Mouse (Mus musculus) mesoderm, embryonic 11.5 days (tissue): ENCODE measurements at regions not wholly inside any gene's neighbourhood (a gene's known extent, or its start where the extent isn't known, plus 50 kb on each side); places are given as distances from the start of the nearest gene placed in this dataset.

Experiments used
- DNase-seq: peaks from one replicate; pipeline ENCODE4 v3.0.0-alpha.2; 2012; ENCODE audit warnings: low read depth, low spot score

DNA sequence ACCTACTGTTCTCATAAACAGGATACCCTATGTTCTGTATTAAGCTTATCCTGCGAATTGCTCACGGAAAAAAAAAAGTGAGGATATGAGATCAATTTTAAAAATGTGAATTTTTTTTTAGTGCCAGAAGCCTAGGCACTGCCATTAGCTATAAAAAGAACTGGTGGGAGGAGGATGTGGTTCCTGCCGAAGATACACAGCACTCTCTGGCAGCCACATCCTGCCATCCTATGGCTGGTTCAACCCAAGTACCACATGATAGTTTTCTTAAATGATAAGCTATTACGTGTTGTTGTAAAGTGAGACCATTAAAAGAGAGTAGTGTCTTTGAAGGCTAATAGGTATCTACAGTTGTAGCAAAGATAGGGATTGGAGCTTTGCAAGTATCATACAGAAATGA is 58.2 kb upstream of the Ppp3ca start:
- no peak for DNase-seq

DNA sequence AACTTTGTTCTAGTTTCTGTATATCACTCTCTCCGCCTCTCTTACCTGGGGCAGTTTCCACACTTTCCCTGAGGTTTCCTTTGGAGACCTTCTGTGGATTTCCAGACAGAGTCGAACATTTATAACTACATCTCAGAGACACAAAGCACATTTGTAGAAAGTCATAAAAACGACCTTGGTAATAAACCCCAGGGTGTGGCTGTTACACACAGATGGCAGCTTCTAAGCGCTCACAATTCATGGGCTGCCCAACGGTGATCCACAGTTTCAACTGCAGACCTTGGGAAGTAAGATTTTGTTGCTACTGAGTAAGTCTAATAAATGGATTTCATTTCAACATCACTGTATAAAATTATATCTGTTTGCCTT is 59.4 kb upstream of the Ppp3ca start:
- no peak for DNase-seq

DNA sequence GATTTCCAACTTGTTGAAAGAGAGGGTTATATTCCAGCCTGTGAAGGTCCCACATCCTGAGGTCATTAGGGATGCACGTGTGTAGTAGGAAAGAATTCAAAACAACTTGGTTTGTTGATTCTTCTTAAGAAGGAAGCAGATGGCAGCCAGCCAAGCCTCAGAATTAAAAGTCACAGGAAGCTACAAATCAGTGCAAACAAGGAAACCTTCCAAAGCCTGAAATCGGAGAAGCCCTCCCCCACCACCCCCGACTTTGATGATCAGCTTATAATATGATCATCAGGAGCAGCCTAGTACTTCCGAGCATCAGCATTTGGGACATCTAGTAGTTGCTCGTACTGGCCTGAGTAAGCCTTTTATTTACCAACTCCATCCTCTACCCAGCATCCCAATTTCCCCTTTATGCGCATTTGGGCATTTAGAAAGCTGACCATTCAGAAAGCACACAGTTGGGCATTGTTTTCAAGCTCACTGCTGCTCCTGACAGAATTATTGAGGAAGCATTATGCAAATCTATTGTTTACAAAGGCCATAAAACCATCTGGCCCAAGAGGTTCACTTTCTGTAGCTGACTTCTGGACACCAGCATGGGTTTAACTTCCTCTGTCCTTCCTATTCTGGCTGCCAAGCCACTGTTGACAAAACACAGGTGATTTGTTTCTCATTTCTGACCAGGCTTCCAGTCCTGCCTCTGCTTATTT is 59.9 kb upstream of the Ppp3ca start:
- DNase-seq: peak; percentile 63

DNA sequence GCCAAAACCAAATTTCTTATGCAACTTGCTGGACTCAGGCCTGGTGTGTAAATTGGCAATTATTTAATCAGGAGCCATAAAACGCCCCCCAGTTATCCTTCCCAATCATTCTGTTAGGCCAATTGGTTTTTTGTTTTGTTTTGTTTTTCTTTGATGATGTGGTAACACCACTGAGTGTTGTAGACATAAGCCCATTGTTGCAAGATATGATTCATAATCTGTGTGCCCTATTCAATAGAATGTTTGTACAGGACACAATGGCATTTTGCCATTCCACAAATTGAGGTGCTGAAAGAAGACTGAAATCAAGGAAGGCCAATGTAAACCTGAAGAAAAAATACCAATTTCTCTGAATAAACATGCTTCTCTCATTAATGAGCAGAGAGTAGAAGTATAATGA is 68.2 kb upstream of the Ppp3ca start:
- no peak for DNase-seq

DNA sequence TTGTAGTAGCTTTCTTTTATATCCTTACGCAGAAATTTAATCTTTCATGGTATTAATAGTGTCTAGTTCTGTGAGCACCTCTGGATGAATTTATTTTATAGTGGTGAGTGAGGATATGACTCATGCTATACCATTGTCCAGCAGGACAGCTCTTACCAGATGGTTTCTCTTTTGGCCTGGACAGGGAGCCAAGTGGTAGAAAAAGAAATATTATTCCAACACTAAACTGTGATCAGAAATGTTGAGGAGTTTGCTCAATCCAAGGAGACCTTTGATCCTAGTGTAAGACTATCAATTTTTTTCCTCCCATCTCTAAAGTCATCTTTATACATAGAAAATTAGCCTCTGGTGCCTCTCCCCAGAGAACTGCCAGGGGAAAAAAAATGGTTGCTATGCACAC is 86.0 kb upstream of the Ppp3ca start:
- DNase-seq: no peak

DNA sequence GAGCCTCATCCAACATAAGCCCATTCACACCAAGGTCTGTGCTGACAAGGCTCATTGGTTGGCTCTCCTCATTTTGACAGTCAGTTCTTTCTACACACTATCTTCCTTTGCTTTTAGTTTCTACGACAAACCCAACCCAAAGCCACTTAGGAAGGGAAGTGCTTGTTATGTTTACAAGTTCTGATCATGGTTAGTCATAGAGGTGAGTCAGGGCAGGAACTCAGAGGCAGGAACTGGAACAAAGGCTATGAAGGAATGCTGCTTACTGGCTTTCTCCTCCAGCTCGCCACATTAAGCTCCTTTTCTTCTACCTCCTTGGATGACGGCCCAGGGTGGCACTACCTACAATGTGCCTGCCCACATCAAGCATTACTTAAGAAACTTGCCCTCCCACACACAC is 91.9 kb upstream of the Ppp3ca start:
- DNase-seq: no peak

DNA sequence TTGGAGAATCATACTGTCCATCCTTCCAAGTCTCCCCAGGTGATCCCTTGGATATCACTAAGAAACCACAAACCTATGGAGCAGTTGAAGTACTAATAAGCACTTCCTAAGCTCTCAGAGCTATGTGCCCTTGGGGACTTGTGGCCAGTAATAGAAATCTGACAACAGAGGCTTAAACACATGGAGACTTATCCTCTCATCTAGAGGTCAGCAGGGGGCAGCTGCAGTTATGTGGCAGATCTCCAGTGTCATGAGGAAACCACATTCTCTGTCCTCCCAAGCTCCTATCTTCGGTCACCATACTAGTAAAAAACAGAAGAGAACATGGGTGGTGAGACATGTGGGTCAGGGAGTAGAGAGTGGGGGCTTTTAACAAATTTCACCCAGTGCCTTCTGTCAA is 99.4 kb upstream of the Ppp3ca start:
- DNase-seq: peak; percentile 8

DNA sequence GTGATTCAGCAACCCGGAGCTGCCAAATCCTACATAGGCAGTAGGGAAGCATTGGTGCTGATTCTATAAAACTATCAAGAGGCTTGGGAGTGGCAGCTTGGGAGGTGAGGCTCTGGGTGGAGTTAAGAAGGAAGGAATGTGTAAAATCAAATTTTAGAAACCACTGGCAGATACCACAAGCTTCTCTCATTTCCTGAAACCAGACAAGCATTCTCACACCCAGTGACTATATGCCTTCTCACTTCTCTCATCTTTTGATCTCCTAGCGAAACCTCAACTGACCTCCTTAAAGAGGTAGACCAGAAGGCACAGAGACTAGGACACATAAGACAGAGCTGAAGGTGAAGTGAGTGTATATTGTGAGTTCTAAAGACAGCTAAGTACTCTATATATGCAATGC is 113.4 kb upstream of the Ppp3ca start:
- DNase-seq: no peak

DNA sequence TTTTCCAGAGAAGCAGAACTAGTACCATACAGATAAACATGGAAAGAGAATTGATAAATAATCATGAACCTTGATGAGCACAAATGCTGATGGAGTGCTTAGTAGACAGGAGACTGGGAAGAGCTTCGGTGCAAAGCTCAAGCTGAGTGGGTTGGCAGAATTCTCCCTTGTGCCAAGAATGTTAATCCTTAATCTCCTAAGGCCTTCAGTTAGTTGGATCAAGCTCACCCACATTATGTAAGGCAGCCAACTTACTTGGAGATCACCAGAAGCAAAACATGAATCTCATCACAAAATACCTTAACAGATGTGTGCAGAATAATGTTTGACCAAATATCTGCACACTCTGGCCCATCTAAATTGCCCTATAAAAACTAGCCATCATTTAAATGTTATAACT is 120.5 kb upstream of the Ppp3ca start:
- no peak for DNase-seq

DNA sequence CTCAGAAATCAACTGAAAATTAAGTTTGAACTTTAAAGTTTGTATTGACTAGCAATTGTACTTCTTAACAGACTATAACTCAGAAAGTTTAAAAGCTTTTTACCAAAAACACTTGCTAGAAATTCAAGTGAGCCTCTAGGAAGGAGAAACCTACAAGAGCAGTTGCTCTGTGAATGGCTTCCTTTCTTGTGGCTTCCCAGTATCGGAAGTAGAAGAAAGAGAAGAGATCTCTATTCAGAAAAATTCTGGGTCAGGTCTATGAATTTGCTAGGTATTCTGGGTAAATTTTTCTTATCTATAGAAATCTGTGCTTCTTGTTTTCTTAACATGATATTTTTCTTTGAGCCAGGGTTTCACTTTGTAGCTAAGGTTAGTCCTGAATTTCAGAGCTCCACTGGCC is 138.3 kb upstream of the Ppp3ca start:
- DNase-seq: no peak

DNA sequence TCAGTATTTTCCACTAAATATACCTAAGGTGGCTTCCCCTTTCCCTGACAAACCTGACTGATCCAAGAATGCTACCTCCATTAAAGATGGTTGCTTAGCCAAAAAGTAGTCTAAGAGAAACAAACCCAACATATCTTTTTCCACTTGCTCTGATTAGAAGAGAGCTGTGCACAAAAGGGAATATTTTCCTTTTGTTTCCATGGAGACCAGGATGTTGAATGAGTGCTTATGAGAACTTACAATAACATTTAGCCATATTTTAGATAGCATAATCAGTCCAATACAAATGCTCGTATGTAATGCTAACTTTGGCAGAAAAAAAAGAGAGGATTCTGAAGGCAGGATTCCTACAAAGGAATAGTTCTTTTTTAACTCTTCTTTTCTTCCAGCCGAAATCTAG is 161.3 kb upstream of the Ppp3ca start:
- DNase-seq: no peak

DNA sequence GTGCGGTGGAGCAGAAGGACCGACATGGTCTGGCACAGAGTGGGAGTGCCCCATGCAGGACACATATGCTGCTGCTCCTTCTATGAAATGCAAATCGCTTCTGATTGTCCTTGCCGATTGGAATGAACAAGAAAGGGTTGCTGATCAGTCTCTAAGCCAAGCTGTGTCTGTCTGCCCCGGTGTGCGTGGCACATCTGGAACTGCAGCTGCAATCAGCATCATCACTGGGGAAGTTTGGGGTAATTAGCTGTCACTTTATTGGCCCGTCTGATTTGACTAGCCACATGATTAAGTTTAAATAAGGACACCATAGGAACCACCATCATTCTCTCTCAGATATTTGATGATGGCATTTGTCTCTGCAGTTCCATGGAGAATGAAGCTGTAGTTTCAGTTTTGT is 162.9 kb upstream of the Ppp3ca start:
- no peak for DNase-seq

DNA sequence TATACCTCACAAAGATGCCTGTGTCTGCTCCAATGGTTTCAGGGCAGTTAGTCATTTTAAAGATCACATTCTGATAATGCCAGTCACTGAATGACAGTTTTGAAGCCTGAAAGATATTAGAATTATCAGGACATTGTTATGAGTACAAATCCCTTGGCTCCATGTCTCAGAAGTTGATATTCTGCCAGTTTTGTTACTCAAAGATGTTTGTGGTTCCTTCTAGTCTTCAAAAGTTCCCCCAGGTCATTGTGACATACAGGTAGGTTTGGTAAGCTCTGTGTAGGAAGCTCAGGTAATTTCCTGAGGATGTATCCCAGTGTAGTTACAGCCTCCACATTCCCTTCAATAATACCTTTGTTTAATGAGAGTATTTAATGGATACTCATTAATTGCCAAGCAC is 169.0 kb upstream of the Bank1 start:
- no peak for DNase-seq

DNA sequence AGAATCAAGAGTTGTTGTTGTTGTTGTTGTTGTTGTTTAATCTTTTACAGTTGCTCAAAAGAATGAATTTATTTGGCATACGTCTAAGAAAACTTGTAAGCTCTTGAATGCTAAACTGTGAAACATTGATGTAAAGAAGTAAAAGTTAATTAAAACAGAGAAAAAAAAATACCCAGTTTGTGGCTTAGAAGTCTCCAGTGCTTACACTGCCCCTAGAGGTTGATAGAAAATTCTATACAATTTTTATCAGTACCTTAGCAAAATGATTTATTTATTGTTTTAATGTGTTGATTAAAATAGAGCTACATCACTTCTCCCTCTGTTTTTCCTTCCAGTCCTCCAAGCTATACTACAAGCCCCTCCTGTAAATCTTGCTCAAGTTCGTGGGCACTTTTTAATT is 165.8 kb upstream of the Bank1 start:
- DNase-seq: no peak

DNA sequence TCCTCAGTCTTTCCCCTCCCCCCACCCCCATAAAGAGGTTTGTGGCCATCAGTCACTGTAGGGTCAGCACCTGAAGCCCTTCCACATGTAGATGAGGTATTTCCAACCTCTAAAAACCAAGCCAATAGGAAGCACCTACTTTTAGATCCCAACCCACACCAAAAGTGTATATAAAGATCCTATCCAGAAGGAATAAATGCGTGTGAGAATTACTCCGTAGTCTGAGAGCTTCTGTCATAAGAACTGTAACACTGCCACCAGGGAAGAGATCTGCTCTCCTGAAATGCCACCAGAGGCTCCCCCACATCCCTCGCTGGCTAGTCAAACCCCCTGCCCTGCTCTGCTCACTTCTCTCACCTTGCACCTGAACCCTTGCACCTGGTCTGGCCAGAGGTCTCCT is 145.8 kb upstream of the Bank1 start:
- DNase-seq: no peak

DNA sequence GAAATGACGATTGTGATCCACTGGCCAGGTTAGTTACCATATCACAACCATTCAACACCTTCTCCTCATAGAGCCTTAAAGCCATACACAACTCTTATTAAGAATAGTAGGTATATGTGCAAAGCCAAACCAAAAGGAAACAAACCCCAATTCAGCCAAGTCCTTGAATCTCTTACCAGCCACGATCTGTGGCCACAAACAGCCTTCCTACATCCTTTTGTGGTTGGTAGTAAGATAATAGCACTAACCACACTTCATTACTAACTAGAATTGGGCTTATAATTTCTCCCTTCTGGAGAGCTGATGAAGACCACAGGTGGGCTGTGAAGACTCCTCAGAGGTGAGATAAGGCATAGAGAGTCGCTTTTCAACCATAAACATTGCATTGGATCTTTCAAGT is 136.9 kb upstream of the Bank1 start:
- DNase-seq: no peak

DNA sequence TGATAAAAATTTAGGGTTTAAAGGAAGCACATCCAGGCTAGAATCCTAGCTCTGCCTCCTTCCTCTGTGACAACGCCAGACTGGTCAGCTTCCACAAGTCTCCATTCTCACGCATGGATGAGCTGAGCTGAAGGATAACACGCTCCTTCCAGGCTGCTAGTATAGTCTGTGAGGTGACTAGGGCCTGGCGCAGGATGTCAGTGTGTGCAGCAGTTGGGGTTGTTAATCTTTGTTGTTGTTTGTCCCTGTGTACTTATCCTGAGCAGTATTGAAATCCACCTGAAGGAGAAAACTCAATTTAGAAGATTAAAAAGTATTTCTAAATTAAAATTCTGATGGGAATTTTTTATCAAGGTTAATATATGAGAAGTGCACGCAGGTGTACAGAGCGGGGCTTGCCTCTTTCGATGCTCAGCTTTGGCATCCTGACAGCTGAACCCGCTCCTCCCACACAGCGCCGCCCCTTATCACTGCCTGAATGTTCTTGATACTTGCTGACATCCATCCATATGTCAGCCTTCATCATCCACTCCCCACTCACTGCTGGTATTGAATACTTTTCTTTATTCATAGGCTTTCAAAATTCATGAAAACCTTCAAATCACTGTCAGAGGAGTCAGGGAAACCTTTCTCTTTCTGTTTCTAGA is 130.7 kb upstream of the Bank1 start:
- no peak for DNase-seq

DNA sequence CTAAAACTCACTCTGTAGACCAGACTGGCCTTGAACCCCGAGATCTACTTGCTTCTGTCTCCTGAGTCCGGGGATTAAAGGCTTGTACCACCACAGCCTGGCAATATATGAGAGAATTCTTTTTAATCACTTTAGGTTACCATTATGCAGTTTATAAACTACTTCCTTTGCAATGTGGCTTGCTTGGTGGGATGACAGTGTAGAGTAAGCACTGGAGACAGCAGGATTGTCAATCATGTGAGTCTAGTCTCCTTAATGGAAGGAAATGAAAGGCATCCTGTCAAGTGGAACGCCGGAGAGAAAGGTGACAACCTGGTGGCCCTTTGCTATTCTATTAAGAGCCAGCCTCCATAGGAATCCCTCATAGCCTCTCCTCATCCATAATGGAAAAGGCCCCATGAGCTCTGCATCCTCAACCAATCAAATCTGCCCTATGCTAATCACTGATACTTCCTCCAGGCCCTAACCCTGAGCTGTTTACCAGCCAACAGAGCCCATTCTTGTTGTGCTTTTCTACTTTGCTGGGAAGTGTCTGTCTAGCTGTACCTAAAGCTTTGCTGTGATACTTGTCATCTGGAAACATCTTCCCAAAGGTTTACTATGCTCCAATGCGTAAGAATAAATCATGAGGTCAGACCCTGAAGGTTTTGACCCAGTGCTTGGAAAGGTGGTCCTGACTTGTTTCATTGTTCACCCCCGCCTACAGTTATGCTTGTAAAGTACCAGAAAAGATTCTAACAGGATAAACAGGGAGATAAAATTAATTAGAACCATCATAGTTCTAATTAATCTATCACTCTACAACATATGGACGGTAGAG is 130.0 kb upstream of the Bank1 start:
- no peak for DNase-seq

DNA sequence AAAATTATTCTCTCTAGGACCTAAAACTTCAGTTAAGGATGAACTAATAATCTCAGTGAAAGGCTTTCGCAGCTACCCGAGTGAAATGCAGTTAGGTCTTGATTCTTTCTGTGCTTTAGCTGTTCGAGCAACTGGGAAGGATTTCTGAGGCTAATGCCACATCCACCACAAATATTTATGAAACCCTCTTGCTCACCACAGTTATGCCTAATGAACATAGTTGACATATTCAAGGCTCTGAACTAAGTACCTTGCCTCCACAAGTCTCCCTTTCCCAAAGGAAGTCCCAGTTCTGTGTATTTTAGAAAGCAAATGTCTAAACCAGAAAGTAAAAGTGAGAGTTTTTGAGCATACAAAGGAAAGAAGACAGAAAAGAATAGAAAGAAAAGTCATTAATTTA is 129.1 kb upstream of the Bank1 start:
- no peak for DNase-seq

DNA sequence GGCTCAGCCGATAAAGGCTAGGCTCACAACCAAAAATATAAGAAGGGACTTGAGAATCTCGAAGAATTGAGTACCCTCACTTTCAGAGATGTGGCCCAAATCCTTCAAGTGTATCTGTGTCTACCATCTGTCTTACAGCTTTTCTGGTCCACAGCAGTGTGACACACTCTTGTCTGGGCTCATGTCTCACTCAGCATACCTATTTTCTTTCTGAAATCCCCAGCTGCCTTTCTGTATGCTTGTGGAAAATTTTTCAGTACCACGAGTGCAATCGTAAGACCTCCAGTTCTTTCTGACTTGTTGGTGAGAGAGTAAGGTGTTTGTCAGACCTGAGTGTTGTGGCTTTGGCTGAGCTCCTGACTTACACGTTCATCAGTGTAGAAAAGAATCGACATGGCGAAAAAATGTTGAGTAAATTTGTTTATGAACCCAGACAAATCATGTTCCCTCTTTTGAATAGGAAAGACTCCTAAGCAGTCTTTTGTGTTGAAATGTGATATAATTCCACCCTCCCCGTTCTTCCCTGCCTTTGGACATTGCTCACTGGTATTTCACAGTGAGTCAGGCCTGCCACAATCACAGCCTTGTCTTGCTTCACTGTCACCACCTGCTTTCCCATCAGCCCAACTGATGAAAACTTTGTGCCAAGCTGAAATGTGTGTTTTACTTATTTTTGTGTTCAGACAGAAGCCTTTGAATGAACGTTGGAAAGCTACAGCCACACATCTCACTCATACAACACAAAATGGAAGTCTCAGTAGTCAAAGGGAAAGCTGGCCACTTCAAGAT is 125.3 kb upstream of the Bank1 start:
- DNase-seq: no peak

DNA sequence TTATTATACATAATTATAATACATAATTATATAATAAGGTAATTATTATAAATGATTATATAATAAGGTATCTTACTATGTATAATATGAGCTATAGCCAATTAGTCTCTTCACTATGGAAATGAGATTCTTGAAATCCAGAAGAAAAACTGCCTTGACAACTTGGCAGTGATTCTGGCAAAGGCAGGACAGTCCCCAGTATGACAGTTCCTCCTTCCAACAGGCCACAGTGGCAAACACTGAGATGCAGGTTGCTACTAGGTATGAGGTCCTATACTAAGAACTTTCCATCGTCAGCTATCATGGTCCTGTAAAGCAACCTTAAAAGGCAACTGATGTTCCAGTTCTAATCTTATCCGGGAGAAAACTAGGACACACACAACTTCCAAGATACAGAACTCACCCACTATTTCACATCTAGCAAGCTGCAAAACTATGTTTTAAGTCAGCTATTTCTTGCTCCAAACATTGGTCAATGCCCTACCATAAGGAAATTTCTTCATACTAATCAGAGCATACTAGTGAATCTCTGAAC is 124.6 kb upstream of the Bank1 start:
- no peak for DNase-seq

DNA sequence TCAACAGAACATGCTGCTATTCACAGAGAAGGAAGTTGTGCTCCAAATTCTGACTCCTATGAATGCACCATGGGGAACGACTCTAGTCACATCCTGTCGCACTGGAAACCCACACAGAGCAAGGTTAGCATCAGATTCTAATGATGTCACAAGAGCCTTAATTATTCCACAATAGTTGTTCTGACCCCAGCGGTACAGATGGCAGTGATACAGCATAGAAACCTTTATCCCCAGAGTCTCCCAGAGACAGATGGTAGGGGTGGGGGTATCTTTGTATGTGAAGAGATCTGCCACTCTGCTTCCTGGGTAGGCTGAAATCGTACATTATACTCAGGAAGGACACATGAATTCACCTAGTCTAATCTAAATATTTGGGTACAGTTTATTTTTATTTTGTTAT is 123.5 kb upstream of the Bank1 start:
- no peak for DNase-seq
